Mouse (Mus musculus) limb, embryonic 14.5 days (tissue): Measurements from ENCODE around the gene Lrig3. TPM values are rescaled to one million over a fixed set of nuclear protein-coding genes. Genes with fewer than 3 reads are reported as not detected.
A peak's percentile ranks its signal among the peaks of the same experiment; 100 is the strongest.

Source experiments
- ATAC-seq: fragments of 200-750 bp; cut with Nextera tagmentation; 2 replicates; pipeline ENCODE4 v1.8.0; 2017; ENCODE audit warnings: low read depth, moderate number of reproducible peaks, moderate TSS enrichment; ENCODE audit not compliant: low FRiP score
- DNase-seq: peaks from one replicate; pipeline ENCODE4 v3.0.0-alpha.2; 2015; ENCODE audit warnings: low spot score
- H3K27ac ChIP-seq: fragments of 300-500 bp; sonication (generic); replicated peaks from 2 replicates; pipeline ENCODE4 v1.5.1; 2014; ENCODE audit warnings: low read depth, mild to moderate bottlenecking, low read length, moderate library complexity, mixed read lengths
- H3K27me3 ChIP-seq: fragments of 300-500 bp; sonication (generic); 2 replicates; pipeline ENCODE4 v1.6.1; 2014; ENCODE audit warnings: low read length, mixed read lengths; ENCODE audit not compliant: control insufficient read depth, insufficient read depth
- H3K36me3 ChIP-seq: fragments of 300-500 bp; sonication (generic); 2 replicates; pipeline ENCODE4 v1.6.1; 2014; ENCODE audit warnings: mild to moderate bottlenecking, low read length, moderate library complexity, mixed read lengths; ENCODE audit not compliant: control insufficient read depth, insufficient read depth
- H3K4me1 ChIP-seq: fragments of 300-500 bp; sonication (generic); 2 replicates; pipeline ENCODE4 v1.6.1; 2014; ENCODE audit warnings: antibody characterized with exemption, low read length, mixed read lengths; ENCODE audit not compliant: control insufficient read depth, insufficient read depth
- H3K4me2 ChIP-seq: fragments of 300-500 bp; sonication (generic); replicated peaks from 2 replicates; pipeline ENCODE4 v1.6.1; 2014; ENCODE audit warnings: low read depth, mild to moderate bottlenecking, low read length, moderate library complexity; ENCODE audit not compliant: severe bottlenecking
- H3K4me3 ChIP-seq: fragments of 300-500 bp; sonication (generic); replicated peaks from 2 replicates; pipeline ENCODE4 v1.5.1; 2014; ENCODE audit warnings: low read length
- H3K9ac ChIP-seq: fragments of 300-500 bp; sonication (generic); 2 replicates; pipeline ENCODE4 v1.6.1; 2014; ENCODE audit warnings: mild to moderate bottlenecking, low read depth, low read length, moderate library complexity; ENCODE audit not compliant: severe bottlenecking
- H3K9me3 ChIP-seq: fragments of 300-500 bp; sonication (generic); 2 replicates; pipeline ENCODE4 v1.6.1; 2016; ENCODE audit warnings: low read length; ENCODE audit not compliant: control insufficient read depth
- POLR2A ChIP-seq: fragments of 200-500 bp; IDR thresholded peaks from 2 replicates; pipeline ENCODE4 v1.8.0; 2012; ENCODE audit warnings: inconsistent platforms, mild to moderate bottlenecking, moderate library complexity, borderline replicate concordance; ENCODE audit not compliant: insufficient read depth, insufficient read length; ENCODE audit errors: extremely low read depth
- WGBS: fragments of 180-500 bp; shearing (Covaris S2); extraction: QIAGEN DNeasy Blood & Tissue Kit; methylation state at CpG from one replicate; pipeline ENCODE4 v1.1.7; 2014; 5-methylcytosine and 5-hydroxymethylcytosine counted together
- microRNA-seq: library from miRNA; unstranded; fragments of <30 nt; microRNA quantifications from one replicate; pipeline ENCODE4, GENCODE M21; 2016
- polyA plus RNA-seq, 2 experiments: library from polyadenylated mRNA; depleted of rRNA in 1 of 2; stranded (reverse) in 1 of 2; unstranded in 1 of 2; fragments of >200 nt; fragmentation: Nextera tagmentation in 1 of 2; extraction: Ambion mirVana in 1 of 2; gene quantifications; 2 replicates each; pipeline versions ENCODE4 v1.2.1 to v1.2.3; 2012 to 2014

Gene Lrig3
- polyA plus RNA-seq, 2 experiments, result 47.0 to 84.9 TPM

DNA sequence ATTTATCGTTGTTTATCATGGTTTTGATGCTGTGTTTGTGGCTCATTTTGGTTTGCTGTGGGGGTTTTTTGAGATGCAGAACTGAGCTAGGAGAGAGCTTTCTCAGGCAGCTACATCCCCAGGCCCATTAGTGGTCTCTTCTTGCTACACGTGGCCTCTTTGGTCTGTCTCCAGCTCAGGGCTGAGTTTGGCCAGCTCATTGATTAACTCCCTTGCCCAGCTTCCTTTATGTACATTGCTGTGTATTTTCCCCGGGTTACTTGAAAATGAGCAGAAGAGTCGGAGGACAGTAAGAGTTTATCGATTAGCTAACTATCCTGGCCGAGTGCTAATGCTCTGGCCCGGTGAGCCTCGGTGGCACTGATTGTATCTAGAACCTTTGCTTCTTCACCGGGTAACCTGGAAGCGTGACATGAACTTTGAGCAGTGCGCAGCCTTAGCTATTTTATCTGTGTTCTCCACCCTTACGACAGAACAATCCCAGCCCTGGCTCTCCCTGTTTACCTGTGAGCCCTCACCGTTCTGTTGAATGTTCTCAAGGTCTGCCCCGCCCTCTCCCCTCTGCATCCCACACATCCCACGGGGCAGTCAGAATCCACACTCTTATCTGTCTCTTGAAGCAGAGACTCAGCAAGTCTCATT, 53.5 kb downstream of the Lrig3 start:
- no peaks in the 10 kb centered on the region for H3K4me1 ChIP-seq
- ATAC-seq (no peak), DNase-seq (no peak)
- no peak for TF ChIP-seq POLR2A
- no peak overlapping the region for H3K27ac ChIP-seq
- H3K27me3 ChIP-seq, result no peaks in the 10 kb centered on the region
- 88% methylated on average over 15 of the region's 15 CpGs for WGBS
- H3K9me3 ChIP-seq, result no peaks in the 10 kb centered on the region
- H3K9ac ChIP-seq, result no peak overlapping the region
- H3K4me2 ChIP-seq, result no peak overlapping the region
- peaks cover 50% of the 10 kb centered on the region for H3K36me3 ChIP-seq
- no peak overlapping the region for H3K4me3 ChIP-seq

DNA sequence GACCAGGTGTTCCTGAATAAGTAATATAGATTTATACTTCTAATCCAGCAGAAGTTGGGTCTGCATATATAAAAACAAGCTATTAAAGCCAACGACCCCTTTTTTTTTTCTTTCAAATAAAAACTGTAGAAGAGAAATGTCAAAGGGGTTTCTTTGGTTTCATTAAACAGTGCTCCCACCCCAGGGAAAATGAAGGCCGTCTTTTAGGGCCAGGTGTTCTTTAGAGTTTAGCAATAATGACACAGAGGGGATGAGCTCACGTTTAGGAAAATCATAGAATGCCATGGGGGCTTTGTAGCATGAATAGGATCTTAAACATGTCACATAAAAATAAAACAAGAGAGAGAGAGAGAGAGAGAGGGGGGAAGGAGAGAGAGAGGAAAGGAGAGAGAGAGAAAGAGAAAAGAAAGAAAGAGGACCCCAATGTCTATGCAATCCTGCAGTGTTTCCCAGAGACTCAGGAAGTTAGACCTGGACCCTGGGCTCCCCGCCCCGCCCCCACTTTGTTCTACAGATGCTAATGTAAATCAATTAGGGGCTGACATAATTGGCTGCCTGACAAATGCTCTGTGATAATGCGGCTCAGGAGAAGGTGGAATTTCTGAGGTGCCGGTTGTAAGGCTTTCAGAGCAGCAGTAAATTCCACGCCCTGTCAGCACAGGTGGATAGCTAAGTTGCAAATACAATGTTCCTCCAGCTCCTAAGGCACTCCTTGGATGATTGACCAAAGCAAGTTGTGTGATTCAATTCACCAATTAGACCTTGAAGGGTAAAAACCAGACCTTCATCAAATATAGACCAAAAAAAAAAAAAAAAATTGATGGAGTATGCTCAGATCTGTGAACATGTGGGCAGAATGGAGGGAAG, 62.8 kb downstream of the Lrig3 start:
- Histone ChIP-seq H3K9me3 (no peaks in the 10 kb centered on the region), H3K27me3 (no peaks in the 10 kb centered on the region), H3K4me3 (no peak overlapping the region), H3K4me1 (peaks cover 16% of the 10 kb centered on the region), H3K9ac (no peak overlapping the region), H3K36me3 (no peaks in the 10 kb centered on the region), H3K4me2 (peak overlapping the region; percentile 18; the same call in 1 of the 2 replicates), H3K27ac (peak overlapping the region; percentile 78)
- ATAC-seq, result peak; percentile 59
- DNase-seq, result peak; percentile 72
- no peak for TF ChIP-seq POLR2A
- WGBS, result 6% methylated on average over 8 of the region's 8 CpGs

DNA sequence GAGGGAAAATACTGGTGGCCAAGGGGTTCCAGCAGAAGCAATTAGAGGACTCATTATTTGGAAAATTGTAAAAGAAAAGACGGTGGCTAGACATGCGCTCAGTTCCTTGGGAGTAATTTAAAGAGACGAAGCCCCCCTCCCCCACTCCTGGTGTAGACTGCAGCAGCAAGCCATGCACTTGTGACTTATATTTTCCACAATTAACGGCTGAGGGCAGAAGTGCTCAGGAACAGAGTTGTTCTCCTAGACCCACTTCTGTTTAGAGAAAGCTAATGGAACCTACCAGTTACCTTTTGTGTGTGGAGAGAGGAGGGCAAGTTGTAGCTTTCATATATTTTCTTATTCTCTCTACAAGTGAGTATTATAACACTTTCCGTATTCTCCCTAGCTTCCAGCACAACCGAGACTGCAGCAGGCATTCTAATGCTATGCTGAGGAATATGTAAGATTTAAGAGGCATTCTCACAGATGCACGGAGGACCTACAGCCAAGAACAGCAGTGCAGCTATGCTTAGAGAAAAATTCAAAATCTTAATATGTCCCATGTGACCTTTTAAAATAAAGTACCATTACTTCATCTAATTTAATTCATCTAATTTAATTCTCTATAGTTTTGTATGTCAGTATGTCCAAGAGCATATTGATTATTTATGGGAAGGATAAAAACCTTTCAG, 63.6 kb downstream of the Lrig3 start:
- Histone ChIP-seq H3K9me3 (no peaks in the 10 kb centered on the region), H3K36me3 (no peaks in the 10 kb centered on the region), H3K4me2 (0 out of 2 replicates have a peak overlapping the region, but pooled peaks have one; percentile 18), H3K4me1 (peaks cover 16% of the 10 kb centered on the region), H3K27ac (peak overlapping the region; percentile 78), H3K27me3 (no peaks in the 10 kb centered on the region), H3K4me3 (no peak overlapping the region), H3K9ac (no peak overlapping the region)
- 13% methylated on average over 7 of the region's 7 CpGs for WGBS
- no peak for TF ChIP-seq POLR2A
- peak; percentile 68 for DNase-seq
- ATAC-seq, result peak; percentile 74

DNA sequence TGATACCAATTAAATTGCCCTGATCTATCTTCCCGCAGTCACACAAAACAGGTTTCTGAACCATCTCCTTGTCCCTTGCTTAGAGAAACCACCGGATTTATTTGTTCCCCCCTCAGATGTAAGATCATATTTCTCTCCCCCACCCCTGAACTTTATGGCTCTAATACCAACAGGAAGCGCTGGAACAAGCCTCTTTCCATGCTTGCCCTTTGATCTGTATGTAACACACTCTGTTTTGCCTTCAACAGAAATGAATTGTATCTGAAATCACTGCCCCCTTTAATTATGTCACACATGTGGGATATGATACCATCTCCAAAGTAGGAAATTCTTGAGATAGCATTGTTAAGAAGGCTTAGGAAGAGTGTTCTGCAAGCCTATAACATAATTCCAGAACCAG, 90.9 kb downstream of the Lrig3 start:
- WGBS, result 14% methylated on average over 3 of the region's 3 CpGs
- DNase-seq, result peak; percentile 23
- H3K4me2 ChIP-seq, result no peak overlapping the region

DNA sequence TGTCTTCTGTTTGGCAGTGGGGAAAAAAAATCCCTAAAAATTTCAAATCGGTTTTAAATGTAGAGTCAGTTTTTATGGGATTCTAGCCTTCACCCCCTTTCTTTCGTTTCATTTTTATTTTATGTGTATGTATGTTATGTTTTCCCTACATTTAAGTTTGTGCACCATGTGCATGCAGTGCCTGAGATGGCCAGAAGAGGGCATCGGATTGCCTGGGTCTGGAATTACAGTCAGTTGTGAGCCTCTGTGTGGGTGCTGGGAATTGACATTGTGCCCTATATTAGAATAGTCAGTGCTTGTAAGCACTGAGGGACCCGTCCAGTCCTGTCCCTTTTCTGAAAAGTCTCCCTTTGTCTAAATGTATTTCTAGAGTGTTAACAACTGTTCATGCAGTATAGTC, 96.8 kb downstream of the Lrig3 start:
- no peak overlapping the region for H3K4me2 ChIP-seq
- 0 out of 2 replicates have a peak, but pooled peaks cover 3% of the 10 kb centered on the region for H3K9me3 ChIP-seq
- H3K36me3 ChIP-seq, result no peaks in the 10 kb centered on the region
- 92% methylated on average over 4 of the region's 4 CpGs for WGBS
- no peak for TF ChIP-seq POLR2A
- no peak overlapping the region for H3K9ac ChIP-seq
- DNase-seq (no peak), ATAC-seq (no peak)
- H3K4me3 ChIP-seq, result no peak overlapping the region
- H3K27me3 ChIP-seq, result no peaks in the 10 kb centered on the region
- no peak overlapping the region for H3K27ac ChIP-seq
- H3K4me1 ChIP-seq, result no peaks in the 10 kb centered on the region

More for the DNA sequence above, 90.9 kb downstream of the Lrig3 start:
- no peak for TF ChIP-seq POLR2A
- Histone ChIP-seq H3K27ac (no peak overlapping the region), H3K27me3 (no peaks in the 10 kb centered on the region), H3K4me3 (no peak overlapping the region), H3K4me1 (peaks cover 12% of the 10 kb centered on the region), H3K9me3 (no peaks in the 10 kb centered on the region), H3K36me3 (no peaks in the 10 kb centered on the region), H3K9ac (no peak overlapping the region)
- no peak for ATAC-seq

Small RNA genes lying within 50 kb of the gene (microRNA-seq; reads per million reads assigned to microRNA genes)
- not detected for gene Gm22183
